Mouse (Mus musculus) gastrocnemius, adult 2 months (tissue): Measurements from ENCODE around the gene Slc17a6. TPM values are rescaled to one million over a fixed set of nuclear protein-coding genes. Genes with fewer than 3 reads are reported as not detected.

Experiments
- DNase-seq: peaks from one replicate; pipeline ENCODE4 v3.0.0; 2022
- H3K27ac ChIP-seq: fragments of 200-600 bp; 2 replicates; pipeline ENCODE4 v1.8.1; 2022; ENCODE audit warnings: mild to moderate bottlenecking
- H3K4me3 ChIP-seq: fragments of 200-600 bp; 2 replicates; pipeline ENCODE4 v1.8.1; 2022; ENCODE audit warnings: mild to moderate bottlenecking, moderate library complexity
- CTCF ChIP-seq: fragments of 200-600 bp; IDR thresholded peaks from 2 replicates; pipeline ENCODE4 v1.8.1; 2022; ENCODE audit warnings: antibody characterized with exemption, mild to moderate bottlenecking, moderate library complexity
- intact Hi-C: fragments of 180-260 bp; cut with DNase I; formaldehyde crosslinking; loops from one replicate; pipeline ENCODE4 v1.15.1; 2025
- total RNA-seq, 2 experiments: library from RNA; stranded (reverse); gene quantifications; 2 replicates each; pipeline ENCODE4 v1.2.3; 2021

Gene Slc17a6
- total RNA-seq, 2 experiments from 2014 or later: not detected

GRCm38 (mm10) chr7:51715771-51716170 is 94.0 kb downstream of the Slc17a6 start:
- intact Hi-C loops: no loop called here
- DNase-seq: no peak
- TF ChIP-seq CTCF: no peak
- H3K27ac ChIP-seq: no peak overlapping the region
- no peak overlapping the region for H3K4me3 ChIP-seq

Other genes starting within 250 kb of the Slc17a6 start
- 100 to 1,000 TPM; 110 to 144 TPM for gene Ano5, start 111.0 kb upstream of the Slc17a6 start, total RNA-seq
- 1 to 10 TPM; 2.1 to 4.2 TPM for gene Gas2, start 240.0 kb downstream of the Slc17a6 start, total RNA-seq
- gene Fancf, start 240.3 kb downstream of the Slc17a6 start, total RNA-seq: 1 to 10 TPM; 1.5 TPM